Mouse (Mus musculus): ENCODE data around the gene AW822073. TPM values are rescaled to one million over a fixed set of nuclear protein-coding genes. Genes with fewer than 3 reads are reported as not detected.
"Not testable (repeated sequence)": the region's sequence is repeated elsewhere in the genome, so short reads cannot be mapped to it uniquely, and the experiment has no call there.

The AW822073 gene
- polyA plus RNA-seq, 1 experiment from 2014 or later, result not detected

GRCm38 (mm10) chr10:58232641-58232969, 7.9 kb upstream of the AW822073 start, which contains the start of gene Duxf3:
Gene Duxf3, minus strand, starts transcription at chr10:58232675.
- H3K27me3 ChIP-seq; H3K9ac ChIP-seq (replicated peaks); H3K4me1 ChIP-seq; H3K36me3 ChIP-seq; H3K27ac ChIP-seq (replicated peaks); H3K4me2 ChIP-seq (replicated peaks); H3K4me3 ChIP-seq: not testable (repeated sequence)
- 86% methylated on average over 8 of the region's 8 CpGs for WGBS
- peak; percentile 62 for ATAC-seq (replicated peaks)
- peaks cover 12% of the 10 kb centered on the region for H3K9me3 ChIP-seq

DNA sequence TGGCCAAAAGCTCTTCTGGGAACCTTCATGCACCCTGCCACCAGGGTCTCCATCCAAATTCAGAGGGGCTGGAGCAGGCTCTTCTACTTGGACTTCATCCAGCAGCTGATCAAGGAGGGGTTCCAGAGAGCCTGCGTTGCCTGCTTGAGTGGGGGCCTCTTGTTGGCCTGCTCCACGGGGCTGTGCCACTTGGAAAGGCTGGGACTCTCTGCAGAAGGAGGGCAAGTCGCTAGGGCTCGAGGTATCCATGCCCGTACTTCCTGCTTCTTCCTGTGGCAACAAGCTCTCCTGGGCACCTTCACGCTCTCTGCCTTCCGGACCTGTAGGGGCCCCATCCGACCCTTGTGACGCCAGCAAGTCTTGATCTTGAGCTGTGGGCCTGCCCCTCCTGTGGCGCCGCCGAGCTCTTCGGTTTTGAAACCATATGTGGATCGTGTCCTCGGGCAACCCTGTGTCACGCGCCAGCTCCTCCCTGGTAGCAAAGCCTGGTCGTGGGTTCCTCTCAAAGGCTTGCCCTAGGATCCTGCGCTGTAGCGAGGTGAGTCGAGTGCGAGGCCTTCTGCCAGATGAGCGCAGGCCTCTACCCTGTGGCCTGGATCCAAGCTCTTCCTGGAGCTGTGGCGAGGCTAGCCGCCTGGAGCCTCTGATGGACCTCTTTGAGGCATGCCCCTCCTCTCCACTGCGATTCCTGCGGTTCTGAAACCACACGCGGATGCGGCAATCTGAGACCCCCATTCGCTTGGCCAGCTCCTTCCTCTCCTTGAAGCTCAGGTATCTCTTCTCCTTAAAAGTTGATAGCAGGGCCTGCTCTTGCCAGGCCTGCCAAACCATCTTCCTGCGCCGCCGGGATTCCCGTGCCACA, 7.3 kb upstream of the AW822073 start:
- H3K9ac ChIP-seq (replicated peaks); H3K36me3 ChIP-seq; H3K4me1 ChIP-seq; H3K27ac ChIP-seq (replicated peaks); H3K27me3 ChIP-seq; H3K4me3 ChIP-seq; H3K4me2 ChIP-seq (replicated peaks): not testable (repeated sequence)
- H3K9me3 ChIP-seq, result peaks cover 12% of the 10 kb centered on the region
- ATAC-seq (replicated peaks), result peak; percentile 86
- 88% methylated on average over 35 of the region's 35 CpGs for whole genome bisulfite sequencing

DNA sequence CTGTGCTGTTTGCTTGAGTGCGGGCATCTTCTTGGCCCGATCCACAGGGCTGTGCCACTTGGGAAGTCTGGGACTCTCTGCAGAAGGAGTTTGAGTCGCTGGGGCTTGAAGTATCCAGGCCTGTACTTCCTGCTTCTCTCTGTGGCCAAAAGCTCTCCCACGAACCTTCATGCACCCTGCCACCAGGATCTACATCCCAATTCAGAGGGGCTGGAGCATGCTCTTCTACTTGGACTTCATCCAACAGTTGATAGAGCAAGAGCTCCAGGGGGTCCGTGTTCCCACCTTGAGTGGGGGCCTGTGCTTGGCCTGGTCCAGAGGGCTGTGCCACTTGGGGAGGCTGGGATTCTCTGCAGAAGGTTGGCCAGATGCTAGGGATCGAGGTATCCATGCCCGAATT, 6.4 kb upstream of the AW822073 start:
- WGBS, result 83% methylated on average over 5 of the region's 7 CpGs
- not testable (repeated sequence) for H3K27ac ChIP-seq (replicated peaks); H3K4me2 ChIP-seq (replicated peaks); H3K9ac ChIP-seq (replicated peaks); H3K4me1 ChIP-seq; H3K4me3 ChIP-seq; H3K27me3 ChIP-seq; H3K36me3 ChIP-seq
- peaks cover 12% of the 10 kb centered on the region for H3K9me3 ChIP-seq
- ATAC-seq (replicated peaks), result peak; percentile 19

DNA sequence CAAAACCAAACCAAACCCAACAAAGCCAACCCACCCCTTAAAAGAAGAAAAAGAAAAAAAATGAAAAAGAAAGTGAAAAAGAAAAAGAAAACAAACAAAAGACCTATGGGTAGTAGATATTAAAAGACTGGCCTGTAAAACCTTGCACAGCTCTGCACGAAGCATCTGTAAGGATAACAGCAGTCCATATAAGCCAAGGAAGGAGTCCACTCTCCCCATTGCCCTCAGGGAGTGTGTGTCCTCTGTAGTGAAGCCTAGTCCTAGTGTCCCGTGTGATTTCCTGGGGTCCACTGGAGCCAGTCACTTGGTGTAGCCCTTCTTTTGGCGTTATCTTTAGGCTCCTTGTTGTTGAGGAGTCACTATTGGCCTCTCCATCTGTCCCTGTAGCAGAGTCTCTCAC, 5.3 kb upstream of the AW822073 start:
- H3K4me2 ChIP-seq (replicated peaks); H3K4me1 ChIP-seq; H3K9ac ChIP-seq (replicated peaks); H3K27me3 ChIP-seq; H3K4me3 ChIP-seq; ATAC-seq (replicated peaks); H3K36me3 ChIP-seq; H3K27ac ChIP-seq (replicated peaks): not testable (repeated sequence)
- H3K9me3 ChIP-seq, result peaks cover 12% of the 10 kb centered on the region
- 58% methylated on average over 3 of the region's 3 CpGs for WGBS

DNA sequence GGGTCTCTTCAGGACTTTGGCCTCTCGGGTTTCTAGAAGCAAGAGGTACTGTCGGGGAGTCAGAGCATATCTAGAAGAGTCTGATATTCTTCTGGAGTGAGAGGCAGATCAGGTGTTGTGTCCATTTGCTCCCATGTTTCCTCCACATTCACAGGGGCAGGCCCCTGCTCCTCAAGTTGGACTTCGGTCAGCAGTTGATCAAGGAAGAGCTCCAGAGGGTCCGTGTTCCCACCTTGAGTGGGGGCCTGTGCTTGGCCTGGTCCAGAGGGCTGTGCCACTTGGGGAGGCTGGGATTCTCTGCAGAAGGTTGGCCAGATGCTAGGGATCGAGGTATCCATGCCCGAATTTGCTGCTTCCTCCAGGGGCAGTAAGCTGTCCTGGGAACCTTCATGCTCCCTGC, 3.1 kb upstream of the AW822073 start:
- WGBS, result 89% methylated on average over 2 of the region's 6 CpGs
- not testable (repeated sequence) for H3K36me3 ChIP-seq; H3K4me2 ChIP-seq (replicated peaks); H3K9ac ChIP-seq (replicated peaks); H3K4me3 ChIP-seq; H3K27ac ChIP-seq (replicated peaks); ATAC-seq (replicated peaks); H3K4me1 ChIP-seq; H3K27me3 ChIP-seq
- peaks cover 12% of the 10 kb centered on the region for H3K9me3 ChIP-seq

GRCm38 (mm10) chr10:58226357-58226756, 1.6 kb upstream of the AW822073 start:
- not testable (repeated sequence) for H3K9ac ChIP-seq (replicated peaks); H3K36me3 ChIP-seq; H3K4me2 ChIP-seq (replicated peaks); H3K4me3 ChIP-seq; ATAC-seq (replicated peaks); H3K27ac ChIP-seq (replicated peaks); H3K4me1 ChIP-seq; H3K27me3 ChIP-seq; H3K9me3 ChIP-seq
- 76% methylated on average over 4 of the region's 4 CpGs for WGBS

GRCm38 (mm10) chr10:58223972-58224805, 541 bp downstream of the AW822073 start:
- H3K9ac ChIP-seq (replicated peaks); H3K27me3 ChIP-seq; H3K36me3 ChIP-seq; H3K4me2 ChIP-seq (replicated peaks); ATAC-seq (replicated peaks); H3K4me1 ChIP-seq; H3K27ac ChIP-seq (replicated peaks); H3K4me3 ChIP-seq; H3K9me3 ChIP-seq: not testable (repeated sequence)
- 85% methylated on average over 31 of the region's 31 CpGs for WGBS

- not testable (repeated sequence) for H3K4me2 ChIP-seq (replicated peaks); H3K36me3 ChIP-seq; H3K4me1 ChIP-seq; H3K9me3 ChIP-seq; H3K9ac ChIP-seq (replicated peaks); ATAC-seq (replicated peaks); H3K4me3 ChIP-seq; H3K27ac ChIP-seq (replicated peaks); H3K27me3 ChIP-seq
- WGBS, result 88% methylated on average over 4 of the region's 6 CpGs
Observed at GRCm38 (mm10) chr10:58223161-58223560, 1.6 kb downstream of the AW822073 start.

- H3K27me3 ChIP-seq; H3K4me3 ChIP-seq; H3K27ac ChIP-seq (replicated peaks); H3K4me2 ChIP-seq (replicated peaks); H3K36me3 ChIP-seq; H3K9ac ChIP-seq (replicated peaks); ATAC-seq (replicated peaks); H3K4me1 ChIP-seq; H3K9me3 ChIP-seq: not testable (repeated sequence)
- 90% methylated on average over 2 of the region's 2 CpGs for WGBS
Observed at GRCm38 (mm10) chr10:58221571-58221970, 3.2 kb downstream of the AW822073 start.

- no peak overlapping the region for H3K27ac ChIP-seq (replicated peaks)
- WGBS, result 84% methylated on average over 6 of the region's 6 CpGs
- no peaks in the 10 kb centered on the region for H3K4me1 ChIP-seq
- H3K9me3 ChIP-seq, result no peaks in the 10 kb centered on the region; the same call in 1 of the 2 replicates
- no peak overlapping the region for H3K4me2 ChIP-seq (replicated peaks)
- H3K9ac ChIP-seq (replicated peaks), result no peak overlapping the region
- ATAC-seq (replicated peaks), result no peak
- no peaks in the 10 kb centered on the region for H3K36me3 ChIP-seq
- no peaks in the 10 kb centered on the region for H3K27me3 ChIP-seq
- no peak overlapping the region for H3K4me3 ChIP-seq
Observed at GRCm38 (mm10) chr10:58220726-58221125, 4.0 kb downstream of the AW822073 start.

DNA sequence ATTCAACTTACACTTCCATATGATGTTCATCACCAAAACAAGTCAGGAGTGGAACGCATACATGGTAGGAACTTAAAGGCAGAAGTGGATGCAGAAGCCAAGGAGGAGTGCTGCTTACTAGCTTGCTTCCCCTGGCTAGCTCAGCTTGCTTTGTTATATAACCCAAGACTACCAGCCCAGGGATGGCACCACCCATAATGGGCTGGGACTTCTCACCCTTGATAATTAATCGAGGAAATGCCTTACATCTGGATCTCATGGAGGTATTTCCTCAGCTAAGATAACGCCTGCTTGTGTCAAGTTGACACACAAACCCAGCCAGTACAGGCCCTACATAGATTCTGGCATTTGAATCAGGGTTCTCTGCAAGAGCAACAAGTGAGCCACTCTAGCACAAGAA, 7.4 kb downstream of the AW822073 start:
- Histone ChIP-seq H3K9ac (replicated peaks) (no peak overlapping the region), H3K27me3 (no peaks in the 10 kb centered on the region), H3K9me3 (no peaks in the 10 kb centered on the region), H3K4me3 (no peak overlapping the region), H3K36me3 (no peaks in the 10 kb centered on the region), H3K4me1 (no peaks in the 10 kb centered on the region), H3K27ac (replicated peaks) (no peak overlapping the region), H3K4me2 (replicated peaks) (no peak overlapping the region)
- 92% methylated on average over 3 of the region's 3 CpGs for WGBS
- no peak for ATAC-seq (replicated peaks)

- Histone ChIP-seq H3K4me3 (no peak overlapping the region), H3K9ac (replicated peaks) (no peak overlapping the region), H3K27ac (replicated peaks) (no peak overlapping the region), H3K27me3 (no peaks in the 10 kb centered on the region), H3K9me3 (no peaks in the 10 kb centered on the region), H3K4me1 (no peaks in the 10 kb centered on the region), H3K4me2 (replicated peaks) (no peak overlapping the region), H3K36me3 (no peaks in the 10 kb centered on the region)
- ATAC-seq (replicated peaks), result no peak
- WGBS, result 87% methylated on average over 1 of the region's 1 CpGs
Observed at GRCm38 (mm10) chr10:58215353-58215752, 9.4 kb downstream of the AW822073 start.
